Mouse (Mus musculus): Measurements from ENCODE around the gene Pamr1. TPM values are rescaled to one million over a fixed set of nuclear protein-coding genes. Genes with fewer than 3 reads are reported as not detected.

Pamr1 gene
- polyA plus RNA-seq, 1 experiment from 2014 or later: 23.9 TPM

GRCm38 (mm10) chr2:102662911-102663310, 113.1 kb downstream of the Pamr1 start:
- ATAC-seq (ENCODE audit: low FRiP score, low TSS enrichment): no peak
- Histone ChIP-seq H3K36me3 (ENCODE audit: control insufficient read depth, insufficient read depth, low read length) (no peaks in the 10 kb centered on the region), H3K27me3 (ENCODE audit: control insufficient read depth, insufficient read depth, low read length) (peaks cover 23% of the 10 kb centered on the region), H3K9ac (ENCODE audit: low read depth, low read length) (no peak overlapping the region), H3K4me1 (ENCODE audit: control insufficient read depth, insufficient read depth, low read length) (peaks cover 8% of the 10 kb centered on the region; the same call in 1 of the 2 replicates), H3K9me3 (ENCODE audit: control insufficient read depth, low read length) (no peaks in the 10 kb centered on the region), H3K4me2 (replicated peaks; ENCODE audit: low read depth, low read length) (no peak overlapping the region), H3K4me3 (ENCODE audit: low read length) (no peak overlapping the region), H3K27ac (ENCODE audit: low read depth, low read length) (no peak overlapping the region)
- WGBS: 57% methylated on average over 9 of the region's 9 CpGs

- no peaks in the 10 kb centered on the region for H3K36me3 ChIP-seq (ENCODE audit: control insufficient read depth, insufficient read depth, low read length)
- no peak for ATAC-seq (ENCODE audit: low FRiP score, low TSS enrichment)
- peaks cover 4% of the 10 kb centered on the region; the same call in 1 of the 2 replicates for H3K4me1 ChIP-seq (ENCODE audit: control insufficient read depth, insufficient read depth, low read length)
- no peak overlapping the region for H3K4me2 ChIP-seq (replicated peaks; ENCODE audit: low read depth, low read length)
- no peak overlapping the region for H3K4me3 ChIP-seq (ENCODE audit: low read length)
- WGBS: 39% methylated on average over 6 of the region's 6 CpGs
- no peaks in the 10 kb centered on the region for H3K9me3 ChIP-seq (ENCODE audit: control insufficient read depth, low read length)
- no peak overlapping the region for H3K27ac ChIP-seq (ENCODE audit: low read depth, low read length)
- no peak overlapping the region for H3K9ac ChIP-seq (ENCODE audit: low read depth, low read length)
- H3K27me3 ChIP-seq (ENCODE audit: control insufficient read depth, insufficient read depth, low read length): peaks cover 23% of the 10 kb centered on the region
These were observed 113.5 kb downstream of the Pamr1 start for GRCm38 (mm10) chr2:102663339-102663738.

GRCm38 (mm10) chr2:102663865-102664264, 114.1 kb downstream of the Pamr1 start:
- WGBS: 61% methylated on average over 3 of the region's 3 CpGs
- Histone ChIP-seq H3K9ac (ENCODE audit: low read depth, low read length) (no peak overlapping the region), H3K4me3 (ENCODE audit: low read length) (no peak overlapping the region), H3K27me3 (ENCODE audit: control insufficient read depth, insufficient read depth, low read length) (peaks cover 22% of the 10 kb centered on the region), H3K36me3 (ENCODE audit: control insufficient read depth, insufficient read depth, low read length) (no peaks in the 10 kb centered on the region), H3K4me1 (ENCODE audit: control insufficient read depth, insufficient read depth, low read length) (peaks cover 4% of the 10 kb centered on the region; the same call in 1 of the 2 replicates), H3K4me2 (replicated peaks; ENCODE audit: low read depth, low read length) (no peak overlapping the region), H3K27ac (ENCODE audit: low read depth, low read length) (no peak overlapping the region), H3K9me3 (ENCODE audit: control insufficient read depth, low read length) (no peaks in the 10 kb centered on the region)
- ATAC-seq (ENCODE audit: low FRiP score, low TSS enrichment): no peak

GRCm38 (mm10) chr2:102667981-102668380, 118.2 kb downstream of the Pamr1 start:
- WGBS: 77% methylated on average over 6 of the region's 6 CpGs
- H3K36me3 ChIP-seq (ENCODE audit: control insufficient read depth, insufficient read depth, low read length): no peaks in the 10 kb centered on the region
- H3K9ac ChIP-seq (ENCODE audit: low read depth, low read length): no peak overlapping the region
- no peaks in the 10 kb centered on the region for H3K9me3 ChIP-seq (ENCODE audit: control insufficient read depth, low read length)
- H3K4me1 ChIP-seq (ENCODE audit: control insufficient read depth, insufficient read depth, low read length): no peaks in the 10 kb centered on the region
- no peak overlapping the region for H3K27ac ChIP-seq (ENCODE audit: low read depth, low read length)
- ATAC-seq (ENCODE audit: low FRiP score, low TSS enrichment): no peak
- no peak overlapping the region for H3K4me2 ChIP-seq (replicated peaks; ENCODE audit: low read depth, low read length)
- no peak overlapping the region for H3K4me3 ChIP-seq (ENCODE audit: low read length)
- H3K27me3 ChIP-seq (ENCODE audit: control insufficient read depth, insufficient read depth, low read length): no peaks in the 10 kb centered on the region

- WGBS: 16% methylated on average over 6 of the region's 6 CpGs
- no peak for ATAC-seq (ENCODE audit: low FRiP score, low TSS enrichment)
These were observed 119.8 kb downstream of the Pamr1 start for GRCm38 (mm10) chr2:102669580-102669979.

GRCm38 (mm10) chr2:102674582-102674981, 124.8 kb downstream of the Pamr1 start:
- 52% methylated on average over 2 of the region's 2 CpGs for WGBS
- ATAC-seq (ENCODE audit: low FRiP score, low TSS enrichment): no peak

More at GRCm38 (mm10) chr2:102669580-102669979, 119.8 kb downstream of the Pamr1 start:
- no peaks in the 10 kb centered on the region for H3K9me3 ChIP-seq (ENCODE audit: control insufficient read depth, low read length)
- no peak overlapping the region for H3K4me2 ChIP-seq (replicated peaks; ENCODE audit: low read depth, low read length)
- no peaks in the 10 kb centered on the region for H3K4me1 ChIP-seq (ENCODE audit: control insufficient read depth, insufficient read depth, low read length)
- no peaks in the 10 kb centered on the region for H3K27me3 ChIP-seq (ENCODE audit: control insufficient read depth, insufficient read depth, low read length)
- no peaks in the 10 kb centered on the region for H3K36me3 ChIP-seq (ENCODE audit: control insufficient read depth, insufficient read depth, low read length)
- H3K4me3 ChIP-seq (ENCODE audit: low read length): no peak overlapping the region
- no peak overlapping the region for H3K9ac ChIP-seq (ENCODE audit: low read depth, low read length)
- H3K27ac ChIP-seq (ENCODE audit: low read depth, low read length): no peak overlapping the region

GRCm38 (mm10) chr2:102675275-102675674, 125.5 kb downstream of the Pamr1 start:
- no peaks in the 10 kb centered on the region for H3K27me3 ChIP-seq (ENCODE audit: control insufficient read depth, insufficient read depth, low read length)
- WGBS: 74% methylated on average over 6 of the region's 6 CpGs

More at GRCm38 (mm10) chr2:102674582-102674981, 124.8 kb downstream of the Pamr1 start:
- Histone ChIP-seq H3K36me3 (ENCODE audit: control insufficient read depth, insufficient read depth, low read length) (no peaks in the 10 kb centered on the region), H3K4me3 (ENCODE audit: low read length) (no peak overlapping the region), H3K27me3 (ENCODE audit: control insufficient read depth, insufficient read depth, low read length) (no peaks in the 10 kb centered on the region), H3K27ac (ENCODE audit: low read depth, low read length) (no peak overlapping the region), H3K4me1 (ENCODE audit: control insufficient read depth, insufficient read depth, low read length) (no peaks in the 10 kb centered on the region), H3K4me2 (replicated peaks; ENCODE audit: low read depth, low read length) (no peak overlapping the region), H3K9ac (ENCODE audit: low read depth, low read length) (no peak overlapping the region), H3K9me3 (ENCODE audit: control insufficient read depth, low read length) (no peaks in the 10 kb centered on the region)

GRCm38 (mm10) chr2:102676716-102677312, 127.0 kb downstream of the Pamr1 start:
- no peak overlapping the region for H3K4me3 ChIP-seq (ENCODE audit: low read length)
- 91% methylated on average over 9 of the region's 9 CpGs for WGBS
- no peak overlapping the region for H3K4me2 ChIP-seq (replicated peaks; ENCODE audit: low read depth, low read length)
- H3K27ac ChIP-seq (ENCODE audit: low read depth, low read length): no peak overlapping the region
- no peaks in the 10 kb centered on the region for H3K36me3 ChIP-seq (ENCODE audit: control insufficient read depth, insufficient read depth, low read length)
- no peak for ATAC-seq (ENCODE audit: low FRiP score, low TSS enrichment)
- no peaks in the 10 kb centered on the region for H3K4me1 ChIP-seq (ENCODE audit: control insufficient read depth, insufficient read depth, low read length)
- no peak overlapping the region for H3K9ac ChIP-seq (ENCODE audit: low read depth, low read length)
- no peaks in the 10 kb centered on the region for H3K27me3 ChIP-seq (ENCODE audit: control insufficient read depth, insufficient read depth, low read length)
- no peaks in the 10 kb centered on the region for H3K9me3 ChIP-seq (ENCODE audit: control insufficient read depth, low read length)

More at GRCm38 (mm10) chr2:102675275-102675674, 125.5 kb downstream of the Pamr1 start:
- Histone ChIP-seq H3K9me3 (ENCODE audit: control insufficient read depth, low read length) (no peaks in the 10 kb centered on the region), H3K4me1 (ENCODE audit: control insufficient read depth, insufficient read depth, low read length) (no peaks in the 10 kb centered on the region), H3K4me2 (replicated peaks; ENCODE audit: low read depth, low read length) (no peak overlapping the region), H3K9ac (ENCODE audit: low read depth, low read length) (no peak overlapping the region), H3K4me3 (ENCODE audit: low read length) (no peak overlapping the region), H3K36me3 (ENCODE audit: control insufficient read depth, insufficient read depth, low read length) (no peaks in the 10 kb centered on the region), H3K27ac (ENCODE audit: low read depth, low read length) (no peak overlapping the region)
- no peak for ATAC-seq (ENCODE audit: low FRiP score, low TSS enrichment)

- no peaks in the 10 kb centered on the region for H3K4me1 ChIP-seq (ENCODE audit: control insufficient read depth, insufficient read depth, low read length)
- H3K27ac ChIP-seq (ENCODE audit: low read depth, low read length): no peak overlapping the region
- H3K4me3 ChIP-seq (ENCODE audit: low read length): no peak overlapping the region
- 59% methylated on average over 6 of the region's 6 CpGs for WGBS
- no peaks in the 10 kb centered on the region for H3K9me3 ChIP-seq (ENCODE audit: control insufficient read depth, low read length)
- H3K9ac ChIP-seq (ENCODE audit: low read depth, low read length): no peak overlapping the region
- ATAC-seq (ENCODE audit: low FRiP score, low TSS enrichment): no peak
- H3K4me2 ChIP-seq (replicated peaks; ENCODE audit: low read depth, low read length): no peak overlapping the region
- no peaks in the 10 kb centered on the region for H3K36me3 ChIP-seq (ENCODE audit: control insufficient read depth, insufficient read depth, low read length)
- H3K27me3 ChIP-seq (ENCODE audit: control insufficient read depth, insufficient read depth, low read length): no peaks in the 10 kb centered on the region
These were observed 127.6 kb downstream of the Pamr1 start for GRCm38 (mm10) chr2:102677400-102677799.
